Mouse (Mus musculus): ENCODE measurements around the gene Axin2. TPM values are rescaled to one million over a fixed set of nuclear protein-coding genes. Genes with fewer than 3 reads are reported as not detected.
A peak's percentile ranks its signal among the peaks of the same experiment; 100 is the strongest.

Gene Axin2
- total and polyA plus RNA-seq, 2 experiments from 2014 or later, result 0.90 to 2.8 TPM

- ATAC-seq (ENCODE audit: insufficient read depth, low read depth), result no peak
Observed at GRCm38 (mm10) chr11:108930612-108931011, 10.5 kb downstream of the Axin2 start.

GRCm38 (mm10) chr11:108933835-108934234 is 13.7 kb downstream of the Axin2 start:
- DNase-seq (ENCODE audit: low spot score), result peak; percentile 18
- H3K9me3 ChIP-seq (replicated peaks; ENCODE audit: control insufficient read depth, low read length), result no peaks in the 10 kb centered on the region
- H3K27me3 ChIP-seq (ENCODE audit: control insufficient read depth, insufficient read depth, low read length), result no peaks in the 10 kb centered on the region
- no peak overlapping the region for H3K4me2 ChIP-seq (ENCODE audit: low read depth, low read length)
- no peak for TF ChIP-seq CTCF (IDR thresholded peaks at IDR 0.05; ENCODE audit: low read depth)
- no peak for TF ChIP-seq EP300 (IDR thresholded peaks at IDR 0.05; ENCODE audit: low read depth)
- H3K27ac ChIP-seq (ENCODE audit: low read depth), result no peak overlapping the region
- 0 out of 2 replicates have a peak, but pooled peaks cover 8% of the 10 kb centered on the region for H3K4me1 ChIP-seq (ENCODE audit: control insufficient read depth, insufficient read depth)
- 0 out of 2 replicates have a peak, but pooled peaks have one; percentile 16 for ATAC-seq (ENCODE audit: insufficient read depth, low read depth)
- H3K36me3 ChIP-seq (replicated peaks; ENCODE audit: control insufficient read depth, insufficient read depth, low read length), result no peaks in the 10 kb centered on the region
- 55% methylated on average over 9 of the region's 9 CpGs for WGBS
- H3K4me3 ChIP-seq (ENCODE audit: low read depth, low read length), result no peak overlapping the region
- no peak overlapping the region for H3K9ac ChIP-seq (replicated peaks; ENCODE audit: low read depth, low read length)

More at GRCm38 (mm10) chr11:108930612-108931011, 10.5 kb downstream of the Axin2 start:
- Histone ChIP-seq H3K4me1 (ENCODE audit: control insufficient read depth, insufficient read depth) (peaks cover 16% of the 10 kb centered on the region), H3K27ac (ENCODE audit: low read depth) (no peak overlapping the region), H3K36me3 (replicated peaks; ENCODE audit: control insufficient read depth, insufficient read depth, low read length) (no peaks in the 10 kb centered on the region), H3K4me3 (ENCODE audit: low read depth, low read length) (no peak overlapping the region), H3K27me3 (ENCODE audit: control insufficient read depth, insufficient read depth, low read length) (0 out of 2 replicates have a peak, but pooled peaks cover 4% of the 10 kb centered on the region), H3K9ac (replicated peaks; ENCODE audit: low read depth, low read length) (no peak overlapping the region), H3K4me2 (ENCODE audit: low read depth, low read length) (no peak overlapping the region), H3K9me3 (replicated peaks; ENCODE audit: control insufficient read depth, low read length) (no peaks in the 10 kb centered on the region)
- DNase-seq (ENCODE audit: low spot score), result no peak
- 55% methylated on average over 2 of the region's 3 CpGs for WGBS
- TF ChIP-seq CTCF (IDR thresholded peaks at IDR 0.05; ENCODE audit: low read depth) (no peak), EP300 (IDR thresholded peaks at IDR 0.05; ENCODE audit: low read depth) (no peak)

DNA sequence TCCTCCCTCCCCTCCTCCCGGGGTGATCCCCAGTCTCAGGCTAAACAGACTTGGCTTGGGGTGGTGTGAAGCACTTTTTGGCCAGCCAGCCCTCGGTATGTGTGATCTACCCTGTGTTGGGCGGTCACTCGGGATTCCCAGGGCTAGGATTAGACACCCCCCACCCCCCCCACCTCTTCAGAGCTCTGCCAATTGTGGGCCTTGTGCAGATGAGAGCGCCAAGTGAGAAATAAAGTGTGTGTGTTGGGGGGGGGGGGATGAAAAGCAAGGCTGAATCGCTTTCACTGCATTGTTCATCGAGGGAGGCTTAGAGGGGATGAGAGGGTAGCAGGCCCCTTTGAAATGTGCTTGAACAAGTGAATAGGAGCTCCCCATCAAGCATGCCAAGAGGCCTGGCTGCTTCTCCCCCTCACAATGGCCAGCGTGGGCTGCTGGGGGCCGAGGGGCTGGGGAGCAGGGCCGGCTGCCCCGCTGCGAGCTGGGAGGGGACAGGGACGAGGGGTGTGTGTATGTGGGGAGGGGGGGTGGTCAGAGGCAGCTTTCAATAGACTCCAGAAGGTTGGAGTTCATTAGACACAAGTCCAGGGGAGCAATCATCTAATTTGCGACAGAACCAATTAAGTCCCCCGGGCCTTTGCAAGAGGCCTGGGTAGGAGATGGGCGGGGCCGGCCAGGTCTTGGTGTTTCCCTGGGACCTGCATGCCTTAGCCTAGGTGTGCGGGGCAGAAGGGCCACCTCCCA is 15.1 kb downstream of the Axin2 start:
- Histone ChIP-seq H3K27me3 (ENCODE audit: control insufficient read depth, insufficient read depth, low read length) (no peaks in the 10 kb centered on the region), H3K4me1 (ENCODE audit: control insufficient read depth, insufficient read depth) (0 out of 2 replicates have a peak, but pooled peaks cover 8% of the 10 kb centered on the region), H3K9me3 (replicated peaks; ENCODE audit: control insufficient read depth, low read length) (no peaks in the 10 kb centered on the region), H3K9ac (replicated peaks; ENCODE audit: low read depth, low read length) (no peak overlapping the region), H3K36me3 (replicated peaks; ENCODE audit: control insufficient read depth, insufficient read depth, low read length) (peaks cover 3% of the 10 kb centered on the region; the same call in 1 of the 2 replicates), H3K4me3 (ENCODE audit: low read depth, low read length) (no peak overlapping the region), H3K27ac (ENCODE audit: low read depth) (no peak overlapping the region), H3K4me2 (ENCODE audit: low read depth, low read length) (no peak overlapping the region)
- no peak for ATAC-seq (ENCODE audit: insufficient read depth, low read depth)
- no peak for TF ChIP-seq EP300 (IDR thresholded peaks at IDR 0.05; ENCODE audit: low read depth)
- TF ChIP-seq CTCF (IDR thresholded peaks at IDR 0.05; ENCODE audit: low read depth), result no peak
- no peak for DNase-seq (ENCODE audit: low spot score)
- WGBS, result 82% methylated on average over 18 of the region's 18 CpGs

GRCm38 (mm10) chr11:108936016-108936792 is 16.1 kb downstream of the Axin2 start:
- Histone ChIP-seq H3K4me2 (ENCODE audit: low read depth, low read length) (no peak overlapping the region), H3K27me3 (ENCODE audit: control insufficient read depth, insufficient read depth, low read length) (no peaks in the 10 kb centered on the region), H3K4me1 (ENCODE audit: control insufficient read depth, insufficient read depth) (0 out of 2 replicates have a peak, but pooled peaks cover 8% of the 10 kb centered on the region), H3K27ac (ENCODE audit: low read depth) (no peak overlapping the region), H3K9me3 (replicated peaks; ENCODE audit: control insufficient read depth, low read length) (no peaks in the 10 kb centered on the region), H3K36me3 (replicated peaks; ENCODE audit: control insufficient read depth, insufficient read depth, low read length) (peaks cover 3% of the 10 kb centered on the region; the same call in 1 of the 2 replicates), H3K4me3 (ENCODE audit: low read depth, low read length) (no peak overlapping the region), H3K9ac (replicated peaks; ENCODE audit: low read depth, low read length) (no peak overlapping the region)
- 59% methylated on average over 18 of the region's 18 CpGs for WGBS
- DNase-seq (ENCODE audit: low spot score) (no peak), ATAC-seq (ENCODE audit: insufficient read depth, low read depth) (no peak)
- TF ChIP-seq EP300 (IDR thresholded peaks at IDR 0.05; ENCODE audit: low read depth), result no peak
- TF ChIP-seq CTCF (IDR thresholded peaks at IDR 0.05; ENCODE audit: low read depth), result no peak

- TF ChIP-seq EP300 (IDR thresholded peaks at IDR 0.05; ENCODE audit: low read depth) (no peak), CTCF (IDR thresholded peaks at IDR 0.05; ENCODE audit: low read depth) (no peak)
- H3K4me2 ChIP-seq (ENCODE audit: low read depth, low read length), result no peak overlapping the region
- no peaks in the 10 kb centered on the region for H3K9me3 ChIP-seq (replicated peaks; ENCODE audit: control insufficient read depth, low read length)
- no peaks in the 10 kb centered on the region for H3K27me3 ChIP-seq (ENCODE audit: control insufficient read depth, insufficient read depth, low read length)
- H3K9ac ChIP-seq (replicated peaks; ENCODE audit: low read depth, low read length), result no peak overlapping the region
- no peak overlapping the region for H3K27ac ChIP-seq (ENCODE audit: low read depth)
- WGBS, result 74% methylated on average over 19 of the region's 19 CpGs
- peaks cover 24% of the 10 kb centered on the region for H3K36me3 ChIP-seq (replicated peaks; ENCODE audit: control insufficient read depth, insufficient read depth, low read length)
- no peak for ATAC-seq (ENCODE audit: insufficient read depth, low read depth)
- H3K4me3 ChIP-seq (ENCODE audit: low read depth, low read length), result no peak overlapping the region
- no peak for DNase-seq (ENCODE audit: low spot score)
- 0 out of 2 replicates have a peak, but pooled peaks cover 4% of the 10 kb centered on the region for H3K4me1 ChIP-seq (ENCODE audit: control insufficient read depth, insufficient read depth)
Observed at GRCm38 (mm10) chr11:108940655-108941412, 20.7 kb downstream of the Axin2 start.

Measured in heart, postnatal 0 days (tissue).